In genomic region chr9:95514361-95514760, GRCm38 (mm10) we compare ENCODE assay signal across 7 mouse cellular contexts. TPM values are rescaled to one million over a fixed set of nuclear protein-coding genes. Genes with fewer than 3 reads are reported as not detected.
A peak's percentile ranks its signal among the peaks of the same experiment; 100 is the strongest.
DNase-seq lines count a peak whose midpoint lies in the region.

No protein-coding gene starts in this region.

- peak; percentile 78 for DNase-seq in Muller cell, postnatal 12 days (ENCODE audit: inconsistent ontology term)
- peak; percentile 21 for DNase-seq in adrenal gland, postnatal 14 days
- DNase-seq in cerebellum, adult 9-10 months: peak; percentile 58
- peak; percentile 66 for DNase-seq in heart, adult 11 months
- peak; percentile 94 for DNase-seq in large intestine, adult 2 months (ENCODE audit: low read depth, low spot score)
- DNase-seq in lung, postnatal 36 days: peak; percentile 39
- DNase-seq in urinary bladder, postnatal 14 days (ENCODE audit: low spot score): peak; percentile 47

- WGBS in large intestine, adult 2 months: 69% methylated on average over 3 of the region's 3 CpGs

RNA-seq across cellular contexts. Expression of gene U2surp, which starts 2.6 kb away (rescaled TPM):
- total RNA-seq in adrenal gland, postnatal 14 days (2021): 62.2 and 63.0 TPM in 2 replicates
- polyA plus RNA-seq in large intestine, adult 2 months (2012; rRNA removed): 1.9 and 3.4 TPM in 2 replicates

RNA-seq across cellular contexts. Expression of gene Paqr9, which starts 45.1 kb away (rescaled TPM):
- total RNA-seq in adrenal gland, postnatal 14 days (2021): 9.8 and 20.8 TPM in 2 replicates
- polyA plus RNA-seq in large intestine, adult 2 months (2012; rRNA removed): 0.22 and 0.43 TPM in 2 replicates

Comparison
In these comparisons a context has a peak if more than half of its experiments do, and no peak if none do; other contexts are left out.
1. Peak in every context shown above with its lines: DNase-seq.
2. DNase-seq: peak in every context shown above with its lines; median percentile 94 in large intestine, adult 2 months; 78 in Muller cell, postnatal 12 days; 66 in heart, adult 11 months; 58 in cerebellum, adult 9-10 months; 47 in urinary bladder, postnatal 14 days; 39 in lung, postnatal 36 days; 21 in adrenal gland, postnatal 14 days.